Mouse (Mus musculus) cerebellum, adult 2 months (tissue): Measurements from ENCODE around the gene Ggta1.

Experiments
- CTCF ChIP-seq: fragments of 200-500 bp; IDR thresholded peaks from 2 replicates; pipeline ENCODE4 v1.5.1; 2011; ENCODE audit warnings: low read depth, mild to moderate bottlenecking, control low read depth, low read length, moderate library complexity, borderline replicate concordance; ENCODE audit not compliant: insufficient read depth
- POLR2A ChIP-seq: fragments of 200-500 bp; IDR thresholded peaks from 2 replicates; pipeline ENCODE4 v1.6.1; 2011; ENCODE audit warnings: low read length, control low read depth, borderline replicate concordance; ENCODE audit not compliant: insufficient read depth

GRCm38 (mm10) chr2:35377600-35377999, 85.4 kb downstream of the Ggta1 start:
- TF ChIP-seq POLR2A (no peak), CTCF (no peak)
